Mouse (Mus musculus) forebrain, embryonic 14.5 days (tissue): Measurements from ENCODE around the gene Ociad2. TPM values are rescaled to one million over a fixed set of nuclear protein-coding genes. Genes with fewer than 3 reads are reported as not detected.
A peak's percentile ranks its signal among the peaks of the same experiment; 100 is the strongest.

Experiments used
- ATAC-seq: fragments of 200-750 bp; cut with Nextera tagmentation; 2 replicates; pipeline ENCODE4 v1.8.0; 2017; ENCODE audit warnings: mild to moderate bottlenecking, moderate library complexity
- DNase-seq: peaks from one replicate; pipeline ENCODE4 v3.0.0-alpha.2; 2015; ENCODE audit warnings: low spot score
- H3K27ac ChIP-seq: fragments of 300-500 bp; sonication (generic); 2 replicates; pipeline ENCODE4 v1.5.1; 2014; ENCODE audit warnings: low read depth, mild to moderate bottlenecking, control low read depth, low read length, moderate library complexity
- H3K27me3 ChIP-seq: fragments of 300-500 bp; sonication (generic); replicated peaks from 2 replicates; pipeline ENCODE4 v1.6.1; 2014; ENCODE audit warnings: low read length, control low read depth, mixed read lengths; ENCODE audit not compliant: control insufficient read depth, insufficient read depth
- H3K36me3 ChIP-seq: fragments of 300-500 bp; sonication (generic); 2 replicates; pipeline ENCODE4 v1.6.1; 2014; ENCODE audit warnings: low read length, control low read depth; ENCODE audit not compliant: control insufficient read depth, insufficient read depth
- H3K4me1 ChIP-seq: fragments of 300-500 bp; sonication (generic); 2 replicates; pipeline ENCODE4 v1.6.1; 2014; ENCODE audit warnings: antibody characterized with exemption, low read length, control low read depth; ENCODE audit not compliant: control insufficient read depth, insufficient read depth
- H3K4me2 ChIP-seq: fragments of 300-500 bp; sonication (generic); 2 replicates; pipeline ENCODE4 v1.6.1; 2014; ENCODE audit warnings: mild to moderate bottlenecking, control low read depth, low read length
- H3K4me3 ChIP-seq: fragments of 300-500 bp; sonication (generic); 2 replicates; pipeline ENCODE4 v1.5.1; 2014; ENCODE audit warnings: low read depth, low read length, control low read depth
- H3K9ac ChIP-seq: fragments of 300-500 bp; sonication (generic); 2 replicates; pipeline ENCODE4 v1.6.1; 2014; ENCODE audit warnings: mild to moderate bottlenecking, low read length, control low read depth, moderate library complexity
- H3K9me3 ChIP-seq: fragments of 300-500 bp; sonication (generic); replicated peaks from 2 replicates; pipeline ENCODE4 v1.6.1; 2016; ENCODE audit warnings: low read length, control low read depth, mixed read lengths; ENCODE audit not compliant: control insufficient read depth
- WGBS: fragments of 180-500 bp; shearing (Covaris S2); extraction: QIAGEN DNeasy Blood & Tissue Kit; methylation state at CpG from one replicate; pipeline ENCODE4 v1.1.7; 2014; 5-methylcytosine and 5-hydroxymethylcytosine counted together
- polyA plus RNA-seq: library from polyadenylated mRNA; unstranded; fragments of >200 nt; fragmentation: Nextera tagmentation; extraction: Ambion mirVana; gene quantifications from 2 replicates; pipeline ENCODE4 v1.2.1, GENCODE M21; 2014

Ociad2 gene
- polyA plus RNA-seq, 1 experiment from 2014 or later = 14.5 TPM

DNA sequence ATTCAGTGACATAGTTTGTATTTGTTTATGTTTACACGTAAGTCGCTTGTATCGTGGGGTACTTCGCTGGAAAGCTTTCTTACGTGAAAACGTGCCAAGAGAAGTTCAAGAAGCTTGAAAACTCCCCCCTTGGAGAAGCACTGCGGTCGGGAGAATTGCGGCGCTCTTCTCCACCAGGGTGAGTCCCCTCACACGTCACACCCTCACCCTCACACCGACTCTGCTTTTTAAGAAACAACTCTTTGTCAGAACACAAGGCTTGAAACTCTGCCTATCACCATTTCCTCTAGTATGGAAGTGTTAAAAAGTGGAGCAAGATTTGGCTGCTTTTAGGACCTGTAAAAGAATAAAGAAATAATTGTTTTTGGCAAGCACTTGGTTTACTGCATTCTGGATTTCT is 36.3 kb downstream of the Ociad2 start:
- Histone ChIP-seq H3K9me3 (no peaks in the 10 kb centered on the region), H3K4me2 (no peak overlapping the region), H3K27me3 (no peaks in the 10 kb centered on the region), H3K9ac (no peak overlapping the region), H3K36me3 (peaks cover 82% of the 10 kb centered on the region), H3K4me3 (no peak overlapping the region), H3K27ac (no peak overlapping the region), H3K4me1 (no peaks in the 10 kb centered on the region)
- no peak for DNase-seq
- WGBS = 87% methylated on average over 12 of the region's 12 CpGs
- no peak for ATAC-seq

- no peaks in the 10 kb centered on the region for H3K9me3 ChIP-seq
- peaks cover 72% of the 10 kb centered on the region for H3K36me3 ChIP-seq
- H3K9ac ChIP-seq = no peak overlapping the region
- no peaks in the 10 kb centered on the region for H3K27me3 ChIP-seq
- ATAC-seq = no peak
- no peak overlapping the region for H3K27ac ChIP-seq
- no peaks in the 10 kb centered on the region for H3K4me1 ChIP-seq
- H3K4me3 ChIP-seq = no peak overlapping the region
- H3K4me2 ChIP-seq = no peak overlapping the region
- 90% methylated on average over 7 of the region's 7 CpGs for WGBS
- DNase-seq = no peak
Measured at GRCm38 (mm10) chr5:73301601-73302307, 39.1 kb downstream of the Ociad2 start.

- H3K9ac ChIP-seq = no peak overlapping the region
- H3K27me3 ChIP-seq = no peaks in the 10 kb centered on the region
- H3K36me3 ChIP-seq = peaks cover 43% of the 10 kb centered on the region
- no peak overlapping the region for H3K27ac ChIP-seq
- H3K9me3 ChIP-seq = no peaks in the 10 kb centered on the region
- ATAC-seq (no peak), DNase-seq (no peak)
- no peak overlapping the region for H3K4me3 ChIP-seq
- WGBS = 87% methylated on average over 4 of the region's 4 CpGs
- H3K4me1 ChIP-seq = peaks cover 6% of the 10 kb centered on the region
- no peak overlapping the region for H3K4me2 ChIP-seq
Measured at GRCm38 (mm10) chr5:73295916-73296315, 44.9 kb downstream of the Ociad2 start.

DNA sequence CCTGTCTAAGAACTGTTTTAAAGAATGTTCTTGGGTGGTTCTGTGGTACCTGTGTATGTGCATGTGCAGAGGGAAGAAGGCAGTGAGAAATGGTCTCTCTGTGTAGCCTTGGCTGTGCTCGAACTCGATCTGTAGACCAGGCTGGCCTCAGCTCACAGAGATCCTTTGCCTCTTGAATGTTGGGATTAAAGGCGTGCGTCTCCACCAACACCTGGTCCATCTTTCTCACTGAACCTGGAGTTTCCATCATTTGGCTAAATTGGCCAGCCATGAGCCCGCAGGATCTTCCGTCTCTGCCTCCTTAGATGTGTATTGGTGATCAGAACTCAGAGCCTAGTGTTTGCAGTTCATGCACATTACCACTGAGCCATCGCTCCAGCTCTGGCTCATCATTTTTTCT is 45.8 kb downstream of the Ociad2 start:
- 95% methylated on average over 7 of the region's 7 CpGs for WGBS
- Histone ChIP-seq H3K27me3 (no peaks in the 10 kb centered on the region), H3K4me3 (no peak overlapping the region), H3K4me1 (peaks cover 6% of the 10 kb centered on the region), H3K9me3 (no peaks in the 10 kb centered on the region), H3K27ac (no peak overlapping the region), H3K9ac (no peak overlapping the region), H3K4me2 (no peak overlapping the region), H3K36me3 (peaks cover 34% of the 10 kb centered on the region)
- no peak for ATAC-seq
- no peak for DNase-seq

DNA sequence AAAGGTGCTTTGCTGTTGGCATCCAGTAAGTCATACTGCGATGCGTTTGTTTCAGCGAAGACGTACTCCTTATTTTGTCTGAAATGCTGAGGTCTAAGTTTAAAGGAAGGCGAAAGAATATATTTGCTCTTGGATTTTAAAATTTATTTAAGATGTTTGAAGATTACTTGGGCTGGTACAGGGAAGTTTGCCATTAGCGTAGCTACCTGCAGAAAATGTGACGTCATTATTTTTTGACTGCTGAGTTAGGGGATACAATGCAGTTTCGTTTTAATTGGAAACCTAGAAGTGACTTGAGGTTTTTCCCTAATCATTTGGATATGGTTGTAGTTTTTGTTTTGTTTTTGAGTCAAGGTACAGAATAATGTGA is 47.4 kb downstream of the Ociad2 start:
- H3K27ac ChIP-seq = 0 out of 2 replicates have a peak overlapping the region, but pooled peaks have one; percentile 88
- no peaks in the 10 kb centered on the region for H3K27me3 ChIP-seq
- peaks cover 6% of the 10 kb centered on the region for H3K4me1 ChIP-seq
- DNase-seq = no peak
- peak overlapping the region; percentile 89 for H3K4me3 ChIP-seq
- H3K9me3 ChIP-seq = no peaks in the 10 kb centered on the region
- peak overlapping the region; percentile 88 for H3K4me2 ChIP-seq
- ATAC-seq = no peak
- H3K36me3 ChIP-seq = peaks cover 25% of the 10 kb centered on the region
- WGBS = 8% methylated on average over 8 of the region's 8 CpGs
- H3K9ac ChIP-seq = peak overlapping the region; percentile 89

GRCm38 (mm10) chr5:73292502-73293457 is 48.0 kb downstream of the Ociad2 start, which contains the start of gene Ociad1:
TSS of gene Ociad1 (plus strand) at chr5:73292784.
- Histone ChIP-seq H3K36me3 (peaks cover 21% of the 10 kb centered on the region), H3K4me2 (peak within 1 kb of the TSS; percentile 88), H3K4me1 (peaks cover 6% of the 10 kb centered on the region), H3K9ac (peak within 1 kb of the TSS; percentile 89), H3K4me3 (peak within 1 kb of the TSS; percentile 89), H3K27ac (peak within 1 kb of the TSS; percentile 88), H3K9me3 (no peaks in the 10 kb centered on the region), H3K27me3 (no peaks in the 10 kb centered on the region)
- ATAC-seq (peak; percentile 99), DNase-seq (peak; percentile 99)
- under 1% methylated on average over 58 of the region's 58 CpGs for WGBS

DNA sequence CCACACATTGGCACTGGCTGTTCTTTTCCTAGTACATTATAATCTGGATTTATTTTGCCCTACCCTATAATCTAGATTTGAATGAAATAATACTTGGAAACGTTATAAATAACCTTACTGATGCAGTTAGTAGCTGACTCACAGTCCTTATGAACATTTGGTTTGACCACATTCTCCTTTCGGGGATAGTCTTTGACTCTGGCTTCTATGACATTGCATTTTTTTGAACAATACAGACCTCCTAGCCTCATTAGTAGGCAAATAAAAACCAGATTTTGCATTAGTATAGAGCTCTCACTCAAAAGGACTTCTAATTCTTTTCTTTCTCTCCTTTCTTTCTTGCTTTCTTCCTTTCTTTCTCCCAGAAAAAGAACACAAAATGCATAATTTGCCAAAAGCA is 50.9 kb downstream of the Ociad2 start:
- Histone ChIP-seq H3K36me3 (peaks cover 2% of the 10 kb centered on the region), H3K27me3 (no peaks in the 10 kb centered on the region), H3K9ac (no peak overlapping the region), H3K27ac (no peak overlapping the region), H3K4me2 (no peak overlapping the region), H3K9me3 (no peaks in the 10 kb centered on the region), H3K4me1 (peaks cover 6% of the 10 kb centered on the region), H3K4me3 (no peak overlapping the region)
- DNase-seq = no peak
- ATAC-seq = no peak
- 63% methylated on average over 2 of the region's 2 CpGs for WGBS

DNA sequence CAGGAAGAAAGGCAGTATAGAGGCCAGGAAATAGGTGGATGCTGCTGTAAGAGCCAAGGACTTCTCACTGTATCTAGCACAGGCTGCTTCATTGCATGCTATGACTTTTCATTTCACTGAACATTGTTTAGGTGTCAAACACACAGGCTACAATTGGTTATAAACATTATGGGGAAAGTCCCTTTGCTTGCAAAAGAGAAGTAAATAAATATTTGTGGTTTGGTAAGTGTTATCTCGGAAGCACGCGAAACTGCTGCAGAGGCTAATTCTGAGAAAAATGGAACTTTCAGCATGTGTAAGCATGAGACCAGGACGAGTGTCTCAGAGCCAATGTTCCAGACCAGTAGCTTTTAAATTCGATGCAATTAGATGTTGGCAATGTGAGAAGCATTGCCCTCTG is 54.2 kb downstream of the Ociad2 start:
- no peak for DNase-seq
- H3K36me3 ChIP-seq = no peaks in the 10 kb centered on the region

More for the DNA sequence above, 54.2 kb downstream of the Ociad2 start:
- 88% methylated on average over 5 of the region's 5 CpGs for WGBS
- Histone ChIP-seq H3K9me3 (no peaks in the 10 kb centered on the region), H3K9ac (no peak overlapping the region), H3K4me1 (no peaks in the 10 kb centered on the region), H3K4me3 (no peak overlapping the region), H3K27me3 (no peaks in the 10 kb centered on the region), H3K4me2 (no peak overlapping the region), H3K27ac (no peak overlapping the region)
- ATAC-seq = no peak
